Mouse (Mus musculus) megakaryocyte-erythroid progenitor cell, adult 5-6 weeks (primary cell): ENCODE data around the gene Gm6034. TPM values are rescaled to one million over a fixed set of nuclear protein-coding genes. Genes with fewer than 3 reads are reported as not detected.
"Not testable (repeated sequence)": the region's sequence is repeated elsewhere in the genome, so short reads cannot be mapped to it uniquely, and the experiment has no call there.

Experiments used
- ATAC-seq: replicated peaks from 2 replicates; pipeline ENCODE4 v1.8.0; 2016; ENCODE audit warnings: mild to moderate bottlenecking, inconsistent platforms; ENCODE audit not compliant: severe bottlenecking, poor library complexity, low FRiP score, low TSS enrichment
- total RNA-seq, 2 experiments: library from RNA; stranded (forward) in 1 of 2; stranded (reverse) in 1 of 2; fragments of 200-1000, 215-1000 nt in 1 of 2; fragments of >200 nt in 1 of 2; fragmentation: Nextera tagmentation in 1 of 2; gene quantifications; 2 replicates each; pipeline ENCODE4 v1.2.3; 2014 to 2017

The Gm6034 gene
- total RNA-seq, 2 experiments from 2014 or later = 0.52 TPM; not detected in 1

DNA sequence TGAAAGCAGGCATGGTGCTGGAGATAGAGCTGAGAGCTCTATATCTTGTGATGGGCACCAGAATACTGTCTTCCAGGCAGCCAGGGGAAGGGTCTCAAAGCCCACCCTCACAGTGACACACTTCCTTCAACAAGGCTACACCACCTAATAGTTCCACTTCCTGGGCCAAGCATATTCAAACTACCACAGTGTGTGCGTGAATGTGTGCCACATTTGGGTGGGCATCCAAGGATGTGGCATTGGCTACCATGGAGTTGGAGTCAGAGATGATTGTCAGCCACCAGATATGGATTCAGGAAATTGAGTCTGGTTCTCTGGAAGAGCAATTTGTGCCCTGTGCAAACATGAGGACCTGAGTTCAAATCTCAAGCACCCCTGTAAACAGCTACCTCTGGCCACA is 21.5 kb upstream of the Gm6034 start:
- ATAC-seq = no peak

DNA sequence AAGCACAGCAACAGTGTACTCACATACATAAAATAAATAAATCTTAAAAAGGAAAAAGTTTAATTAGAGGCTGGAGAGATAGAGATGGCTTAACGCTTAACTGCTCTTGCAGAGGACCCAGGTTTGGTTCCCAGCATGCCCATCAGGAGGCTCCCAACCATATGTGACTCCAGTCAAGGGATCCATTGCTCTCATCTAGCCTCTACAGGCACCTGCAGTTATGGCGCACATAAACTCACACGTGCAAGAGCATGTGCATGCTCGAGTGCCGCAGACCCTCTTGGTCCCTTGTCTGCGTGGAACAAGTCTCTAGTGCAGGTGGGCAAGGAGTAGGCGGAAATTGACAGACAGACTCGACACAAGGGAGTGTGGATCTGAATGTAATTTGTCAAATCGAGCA is 20.7 kb upstream of the Gm6034 start:
- no peak for ATAC-seq

DNA sequence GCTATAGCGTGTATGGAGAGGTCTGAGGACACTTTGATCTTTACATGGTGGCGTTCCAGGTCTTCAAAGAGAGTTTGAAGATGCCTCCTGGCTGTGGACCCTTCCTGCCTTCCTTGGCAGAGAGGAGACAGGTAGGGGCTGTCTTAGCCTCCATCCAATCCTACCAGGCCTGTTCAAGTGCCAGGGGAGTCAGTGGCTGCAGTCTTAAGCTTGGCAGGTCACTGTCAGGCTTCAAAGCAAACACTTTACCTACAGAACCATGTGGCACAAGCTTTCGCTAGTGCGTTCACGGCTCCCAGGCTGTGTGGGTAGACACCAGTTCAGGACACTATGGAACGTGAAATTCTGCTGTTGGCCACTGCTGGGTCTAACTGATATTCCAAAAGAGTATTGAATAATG is 19.8 kb upstream of the Gm6034 start:
- ATAC-seq = no peak

DNA sequence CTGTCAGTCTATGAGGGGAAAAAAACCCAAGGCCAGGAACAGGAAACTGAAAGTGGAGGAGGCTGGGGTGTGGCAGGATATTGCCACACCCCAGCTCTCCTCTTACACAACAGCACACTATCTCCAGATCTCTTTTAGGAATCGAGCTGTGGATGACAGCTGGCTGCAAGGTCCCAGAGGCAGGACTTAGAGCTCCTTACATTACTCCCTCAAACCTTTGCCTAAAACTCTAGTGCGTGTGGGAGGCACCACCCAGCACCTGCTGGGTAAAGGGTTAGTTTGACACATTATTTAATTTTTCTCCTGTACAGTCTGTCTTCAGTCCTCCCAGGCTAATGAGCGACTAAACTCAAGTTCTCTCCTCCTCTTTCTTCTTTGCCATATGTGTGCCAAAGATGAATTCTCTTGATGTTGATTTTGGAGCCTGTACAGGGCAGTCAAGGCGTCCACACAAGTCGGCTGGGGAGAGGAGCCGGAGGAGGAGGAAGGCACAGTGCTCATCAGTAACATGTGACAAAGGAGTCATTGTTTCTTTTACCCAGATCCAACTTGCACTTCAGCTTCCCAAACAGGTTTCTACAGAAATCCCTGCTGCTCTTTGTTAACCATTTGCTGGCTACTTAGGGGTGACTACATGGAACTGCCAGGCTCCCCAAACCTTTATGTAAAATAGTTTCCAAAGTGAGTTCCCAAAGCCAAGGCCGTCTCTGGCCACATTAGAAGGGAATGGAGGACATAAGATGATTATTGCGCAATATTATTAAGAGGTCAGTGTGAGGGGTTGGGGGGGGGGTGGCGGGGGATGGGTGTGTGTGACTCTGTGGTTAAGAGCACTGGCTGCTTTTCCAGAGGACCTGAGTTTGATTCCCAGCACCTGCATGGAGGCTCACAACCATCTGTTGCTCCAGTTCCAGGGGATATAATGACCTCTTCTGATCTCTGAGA is 18.8 kb upstream of the Gm6034 start:
- ATAC-seq = peak; percentile 38; the same call in 1 of the 2 replicates

DNA sequence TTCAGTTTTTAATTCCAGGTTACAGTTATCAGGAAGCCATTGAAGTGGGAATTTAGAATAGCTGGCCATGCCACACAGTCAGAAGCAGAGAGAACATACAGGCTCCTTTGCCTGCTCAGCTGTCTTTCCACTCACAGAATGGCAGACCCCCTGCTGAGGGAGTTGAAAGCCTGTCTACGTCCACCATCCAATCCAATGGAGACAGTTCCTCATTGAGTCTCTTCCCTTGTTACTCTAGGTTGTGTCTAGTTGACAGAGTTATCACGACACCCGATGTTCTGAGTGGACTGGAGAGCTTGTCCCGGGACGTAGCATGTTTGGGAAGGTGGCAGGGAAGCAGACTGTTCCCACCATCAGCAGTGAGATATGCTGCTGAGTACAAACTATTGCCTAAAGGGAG is 17.6 kb upstream of the Gm6034 start:
- ATAC-seq = no peak

DNA sequence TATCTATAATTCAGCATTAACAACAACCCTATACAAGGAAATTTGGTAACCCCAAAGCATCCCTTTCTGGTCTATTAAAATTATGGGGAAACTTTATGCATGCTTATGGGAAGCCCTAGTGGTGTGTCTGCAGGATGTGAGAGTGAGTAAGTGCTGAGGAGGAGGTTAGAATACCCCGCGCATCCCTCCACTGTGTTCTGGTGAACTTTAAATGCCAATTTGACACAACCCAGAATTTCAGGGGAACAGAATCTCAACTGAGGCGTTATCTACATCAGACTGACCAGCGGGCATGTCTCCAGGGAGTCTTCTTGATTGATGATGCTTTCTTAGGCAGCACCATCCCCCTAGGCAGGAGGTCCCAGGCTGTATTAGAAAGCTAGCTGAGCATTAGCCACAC is 16.9 kb upstream of the Gm6034 start:
- ATAC-seq = no peak

DNA sequence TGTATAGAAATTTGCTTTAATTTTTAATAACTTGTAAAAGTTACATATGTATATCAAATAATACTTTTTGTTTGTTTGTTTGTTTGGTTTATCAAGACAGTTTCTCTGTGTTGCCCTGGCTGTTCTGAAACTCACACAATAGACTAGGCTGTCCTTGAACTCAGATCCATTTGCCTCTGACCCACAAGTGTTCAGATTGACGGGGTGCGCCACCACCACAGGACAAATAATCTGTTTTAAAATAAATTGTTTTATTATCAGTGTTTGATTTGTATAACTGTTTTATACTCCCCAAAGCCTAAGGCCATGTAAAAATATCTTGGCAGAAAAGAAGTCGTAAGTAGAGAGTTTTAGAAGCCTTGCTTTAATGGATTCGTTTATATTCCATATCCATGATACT is 15.1 kb upstream of the Gm6034 start:
- no peak for ATAC-seq

DNA sequence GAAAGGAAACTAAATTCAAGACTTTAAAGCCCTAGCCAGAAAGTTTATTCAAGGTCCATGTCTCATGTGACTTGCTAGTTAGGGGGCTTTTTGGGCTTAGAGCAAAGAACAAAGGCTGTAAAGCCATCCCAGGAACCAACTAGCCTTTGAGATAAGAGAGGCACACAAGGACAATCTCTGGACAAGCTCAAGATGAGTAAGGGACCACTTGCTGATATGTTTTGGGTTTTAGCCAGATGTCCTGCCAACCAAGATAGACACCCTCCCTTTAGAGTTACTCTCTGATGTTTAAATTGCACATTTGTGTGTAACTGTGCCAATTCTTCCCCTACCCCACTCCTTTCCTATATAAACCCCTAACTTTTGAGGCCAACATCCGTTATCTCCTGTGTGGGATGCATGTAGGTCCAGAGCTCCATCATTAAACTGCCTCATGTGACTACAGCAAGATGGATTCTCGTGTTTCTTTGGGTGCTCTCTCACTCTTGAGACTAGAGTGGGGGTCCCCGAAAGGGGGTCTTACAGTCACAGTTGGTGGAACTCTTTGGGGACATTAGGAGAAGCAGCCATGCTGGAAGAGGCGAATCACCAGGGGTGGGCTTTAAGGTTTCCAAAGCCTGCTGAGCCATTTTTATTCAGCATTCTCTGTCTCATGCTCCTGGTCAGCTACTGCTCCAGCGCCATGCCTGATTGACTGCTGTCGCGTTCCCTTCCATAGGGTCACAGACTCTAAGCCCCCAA is 13.7 kb upstream of the Gm6034 start:
- ATAC-seq = no peak

DNA sequence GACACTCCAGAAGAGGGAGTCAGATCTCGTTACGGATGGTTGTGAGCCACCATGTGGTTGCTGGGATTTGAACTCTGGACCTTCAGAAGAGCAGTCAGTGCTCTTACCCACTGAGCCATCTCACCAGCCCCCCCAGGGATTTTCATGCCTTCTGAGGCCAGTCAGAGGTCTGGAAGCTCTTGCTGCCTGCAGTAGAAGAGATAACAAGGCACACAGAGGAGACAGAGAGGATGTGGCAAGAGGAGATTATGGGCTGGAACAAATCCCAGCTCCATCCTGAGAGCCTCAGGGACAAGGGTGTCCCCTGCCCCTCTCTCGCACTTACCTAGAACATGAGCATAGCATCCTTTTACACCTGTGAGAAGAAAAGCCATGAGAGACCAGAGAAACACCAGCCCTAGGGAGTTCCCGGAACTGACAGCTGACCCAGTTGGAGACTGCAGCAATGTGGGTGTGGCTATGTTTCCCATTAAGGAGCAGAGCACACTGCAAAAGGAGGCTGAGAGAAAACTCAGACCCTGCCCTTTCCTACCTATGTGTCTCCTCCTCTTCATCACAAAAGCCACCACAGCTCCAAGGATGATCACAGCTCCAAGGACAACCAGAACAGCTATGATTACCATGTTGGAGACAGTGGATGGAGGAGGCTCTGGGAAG is 12.6 kb upstream of the Gm6034 start:
- ATAC-seq = peak; percentile 80

DNA sequence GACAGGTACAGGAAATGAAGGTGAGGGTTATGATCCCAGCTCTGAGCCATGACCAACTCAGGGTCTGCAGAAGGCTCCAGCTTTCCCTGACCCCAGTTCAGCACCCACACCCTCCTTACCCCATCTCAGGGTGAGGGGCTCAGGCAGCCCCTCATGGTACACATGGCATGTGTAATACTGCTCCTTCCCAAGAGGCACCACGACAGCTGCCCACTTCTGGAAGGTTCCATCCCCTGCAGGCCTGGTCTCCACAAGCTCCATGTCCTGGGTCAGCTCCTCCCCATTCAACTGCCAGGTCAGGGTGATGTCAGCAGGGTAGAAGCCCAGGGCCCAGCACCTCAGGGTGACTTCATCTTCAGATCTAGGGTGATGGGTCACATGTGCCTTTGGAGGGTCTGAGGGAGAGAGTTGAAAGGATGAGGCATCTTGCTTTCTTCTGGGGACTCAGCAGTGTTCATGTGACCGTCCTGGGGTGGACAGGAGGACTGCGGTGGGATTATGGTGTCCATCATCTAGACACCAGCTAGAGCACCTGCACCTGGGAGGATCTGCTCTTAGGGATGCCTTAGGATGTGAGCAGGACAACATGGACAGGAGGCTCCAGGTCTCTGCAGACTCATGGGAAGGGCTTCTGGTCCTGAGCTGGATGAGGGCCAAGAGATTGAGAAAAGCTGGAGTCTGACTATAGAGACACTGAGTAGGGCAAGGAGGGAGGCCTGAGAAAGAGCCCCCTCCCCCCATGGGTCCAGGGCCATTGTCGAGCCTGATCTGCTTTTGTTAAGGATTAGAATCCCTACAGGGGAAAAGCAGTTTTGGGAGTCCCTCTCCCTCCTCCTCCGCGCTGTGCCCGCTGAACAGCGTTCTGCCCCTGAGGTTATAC is 11.8 kb upstream of the Gm6034 start:
- not testable (repeated sequence) for ATAC-seq

DNA sequence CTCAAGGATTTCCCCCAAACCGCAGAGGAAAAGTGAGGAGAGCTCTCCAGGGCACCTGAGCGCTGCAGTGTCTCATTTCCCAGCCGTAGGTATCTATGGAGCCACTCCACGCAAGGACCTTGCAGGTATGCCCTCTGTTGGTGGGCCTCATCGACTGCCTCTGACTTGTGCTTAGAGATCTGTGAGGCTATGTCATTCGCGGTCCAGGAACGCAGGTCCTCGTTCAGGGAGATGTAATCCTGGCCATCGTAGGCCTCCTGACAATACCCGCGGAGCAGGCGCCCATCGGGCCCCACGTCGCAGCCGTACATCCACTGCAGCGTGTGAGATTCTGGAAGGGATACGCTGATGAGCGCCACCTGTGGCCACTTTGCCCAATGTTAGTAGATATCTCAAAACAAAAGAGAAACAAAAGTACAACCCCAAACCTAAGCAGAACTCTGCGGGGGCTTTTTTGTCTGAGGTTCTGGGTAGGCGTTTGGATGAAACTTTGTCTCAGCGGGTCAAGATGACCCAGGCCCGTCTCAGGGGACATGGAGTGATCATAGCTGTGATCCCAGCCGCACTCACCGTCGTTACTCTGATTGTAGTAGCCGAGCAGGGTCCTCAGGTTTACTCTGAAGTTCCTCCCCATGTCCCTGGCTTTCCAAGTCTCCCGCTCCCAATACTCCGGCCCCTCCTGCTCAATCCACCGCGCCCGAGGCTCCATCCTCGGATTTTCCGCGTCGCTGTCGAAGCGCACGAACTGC is 11.0 kb upstream of the Gm6034 start:
- peak; percentile 77 for ATAC-seq

DNA sequence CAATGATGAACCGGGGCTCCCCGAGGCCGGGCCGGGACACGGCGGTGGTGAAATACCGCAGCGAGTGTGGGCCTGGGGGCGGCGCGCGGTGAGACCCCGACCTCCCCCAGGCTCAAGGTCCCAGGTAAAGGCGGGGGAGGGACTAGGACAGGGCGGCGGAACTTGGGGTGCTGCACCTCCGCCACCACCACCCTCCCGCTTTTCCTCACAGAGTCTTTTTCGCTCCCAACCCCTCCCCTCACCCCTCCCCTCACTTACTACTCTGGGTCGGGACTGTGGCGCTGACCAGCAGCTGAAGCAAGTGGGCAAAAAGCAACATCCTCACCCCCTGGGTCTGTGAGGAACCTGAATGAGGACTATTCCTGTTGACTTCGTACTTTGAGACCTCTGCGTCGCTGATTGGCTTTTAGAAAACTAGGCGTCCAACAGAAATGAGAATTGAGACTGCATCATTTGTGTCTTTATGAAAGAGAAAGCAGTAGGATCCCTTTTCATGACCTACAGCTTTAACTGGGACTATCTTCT is 10.3 kb upstream of the Gm6034 start, which contains the start of gene H2-T23:
TSS of gene H2-T23 (minus strand) at position 505 of the 525 bp plus-strand sequence.
- peak; percentile 71 for ATAC-seq

DNA sequence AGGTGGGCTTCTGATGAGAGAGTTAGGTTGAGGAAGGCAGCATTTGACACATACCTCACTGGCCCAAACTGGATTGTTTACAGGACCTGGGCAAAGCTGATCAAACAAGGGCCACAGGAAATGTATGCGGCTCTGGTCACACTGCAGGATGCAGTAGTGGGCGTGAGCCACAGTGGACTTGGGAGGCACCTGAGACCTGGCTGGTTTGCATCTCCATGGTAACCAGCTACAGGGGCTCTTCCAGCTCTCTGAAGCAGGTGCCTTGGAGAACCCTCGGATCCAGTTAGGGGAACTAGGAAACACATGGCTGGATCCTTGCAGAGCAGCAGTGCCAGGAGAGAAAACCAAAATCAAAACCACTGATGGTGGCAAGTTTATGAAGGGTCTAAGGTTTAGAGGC is 8.2 kb upstream of the Gm6034 start:
- ATAC-seq = not testable (repeated sequence)

DNA sequence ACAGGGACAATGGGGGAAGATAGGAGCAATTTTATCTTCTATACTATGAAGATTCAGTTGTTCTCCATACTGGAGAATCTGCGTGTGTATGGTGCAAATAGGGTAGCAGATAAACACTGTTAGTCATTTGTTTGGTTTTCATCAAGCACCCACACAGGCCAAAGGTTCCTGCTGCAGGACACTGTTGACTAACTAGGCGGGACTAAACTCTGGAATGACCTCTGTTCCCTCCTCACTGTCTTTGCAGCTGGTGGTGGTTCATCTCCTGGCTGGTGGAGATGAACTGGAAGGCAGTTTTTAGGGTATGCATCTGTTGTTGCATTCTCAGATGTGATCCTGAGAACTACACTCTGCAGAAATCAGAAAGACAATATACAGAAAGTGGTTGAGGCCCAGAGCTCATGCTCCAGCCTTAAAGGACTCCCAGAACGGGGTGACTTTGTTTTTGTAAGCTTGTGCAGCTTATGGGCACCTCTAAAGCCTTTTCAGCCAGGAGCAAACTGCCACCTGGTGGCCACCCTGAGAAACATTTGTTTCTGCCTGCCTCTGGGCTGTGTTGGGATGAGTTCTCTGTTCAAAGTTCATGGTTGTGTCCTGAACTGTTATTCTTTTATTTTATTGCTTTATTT is 7.6 kb upstream of the Gm6034 start:
- ATAC-seq = peak; percentile 58

DNA sequence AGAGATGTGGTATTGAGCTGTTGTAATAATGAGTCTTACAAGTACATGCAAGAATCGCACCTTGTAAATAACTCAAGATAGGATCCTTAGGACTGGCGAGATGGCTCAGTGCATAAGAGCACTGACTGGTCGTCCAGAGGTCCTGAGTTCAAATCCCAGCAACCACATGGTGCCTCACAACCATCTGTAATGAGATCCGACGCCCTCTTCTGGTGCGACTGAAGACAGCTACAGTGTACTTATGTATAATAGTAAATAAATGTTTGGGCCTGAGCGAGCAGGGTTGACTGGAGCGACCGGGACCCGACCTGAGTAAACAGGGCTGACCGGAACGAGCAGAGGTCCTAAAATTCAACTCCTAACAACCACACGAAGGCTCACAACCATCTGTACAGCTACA is 6.6 kb upstream of the Gm6034 start:
- not testable (repeated sequence) for ATAC-seq

DNA sequence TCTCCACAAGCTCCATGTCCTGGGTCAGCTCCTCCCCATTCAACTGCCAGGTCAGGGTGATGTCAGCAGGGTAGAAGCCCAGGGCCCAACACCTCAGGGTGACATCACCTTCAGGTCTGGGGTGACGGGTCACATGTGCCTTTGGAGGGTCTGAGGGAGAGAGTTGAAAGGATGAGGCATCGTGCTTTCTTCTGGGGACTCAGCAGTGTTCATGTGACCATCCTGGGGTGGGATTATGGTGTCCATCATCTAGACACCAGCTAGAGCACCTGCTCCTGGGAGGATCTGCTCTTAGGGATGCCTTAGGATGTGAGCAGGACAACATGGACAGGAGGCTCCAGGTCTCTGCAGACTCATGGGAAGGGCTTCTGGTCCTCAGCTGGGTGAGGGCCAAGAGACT is 2.2 kb upstream of the Gm6034 start:
- not testable (repeated sequence) for ATAC-seq

DNA sequence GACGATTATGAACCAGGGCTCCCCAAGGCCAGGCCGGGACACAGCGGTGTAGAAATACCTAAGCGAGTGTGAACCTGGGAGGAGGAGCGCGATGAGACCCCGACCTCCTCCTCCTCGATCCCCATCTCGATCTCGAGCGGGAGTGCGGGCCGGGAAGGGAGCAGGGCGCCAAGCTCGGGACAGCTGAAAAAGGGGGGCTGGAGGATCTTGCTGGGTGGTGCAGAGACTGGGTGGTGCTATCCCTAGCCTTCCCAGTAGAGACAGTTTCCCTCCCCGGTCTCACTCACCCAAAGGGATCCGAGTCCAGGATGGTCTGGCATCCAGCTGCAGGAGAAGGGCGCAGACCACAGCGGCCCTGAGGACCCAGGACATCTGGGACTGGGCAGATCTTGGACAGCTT is 706 bp upstream of the Gm6034 start:
- ATAC-seq = peak; percentile 58

DNA sequence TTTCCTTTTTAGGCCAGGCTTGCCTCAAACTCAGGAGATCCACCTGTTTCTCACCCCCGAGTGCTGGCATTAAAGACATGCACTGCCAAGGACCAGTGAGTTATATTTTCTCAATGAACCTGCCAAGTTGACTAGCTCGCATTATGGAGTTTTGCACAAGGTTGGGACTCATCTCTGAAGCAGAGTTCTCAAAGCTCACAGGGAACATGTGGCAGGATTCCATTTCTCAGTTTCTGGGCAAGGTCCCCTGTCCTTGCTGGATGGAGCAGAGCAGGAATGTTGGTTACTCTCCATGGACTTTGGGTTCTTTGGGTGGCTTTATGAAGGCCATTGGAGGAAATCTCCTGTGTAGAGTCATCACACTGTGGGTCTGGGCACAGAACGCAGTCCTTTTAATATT is 525 bp downstream of the Gm6034 start:
- no peak for ATAC-seq
